Mouse (Mus musculus) limb, embryonic 11.5 days (tissue): ENCODE results near the gene C2cd2. TPM values are rescaled to one million over a fixed set of nuclear protein-coding genes. Genes with fewer than 3 reads are reported as not detected.

Source experiments
- ATAC-seq: fragments of 200-750 bp; cut with Nextera tagmentation; 2 replicates; pipeline ENCODE4 v1.8.0; 2017; ENCODE audit warnings: low read depth; ENCODE audit not compliant: insufficient number of reproducible peaks, low FRiP score, low TSS enrichment
- DNase-seq: peaks from one replicate; pipeline ENCODE4 v3.0.0-alpha.2; 2015; ENCODE audit warnings: low spot score
- H3K27ac ChIP-seq: fragments of 300-500 bp; sonication (generic); replicated peaks from 2 replicates; pipeline ENCODE4 v1.5.1; 2014; ENCODE audit warnings: low read depth, mild to moderate bottlenecking, low read length
- H3K27me3 ChIP-seq: fragments of 300-500 bp; sonication (generic); 2 replicates; pipeline ENCODE4 v1.6.1; 2014; ENCODE audit warnings: mild to moderate bottlenecking, low read length, mixed read lengths; ENCODE audit not compliant: control insufficient read depth, insufficient read depth
- H3K36me3 ChIP-seq: fragments of 300-500 bp; sonication (generic); 2 replicates; pipeline ENCODE4 v1.6.1; 2014; ENCODE audit warnings: mild to moderate bottlenecking, low read length, moderate library complexity, mixed read lengths; ENCODE audit not compliant: control insufficient read depth, insufficient read depth
- H3K4me1 ChIP-seq: fragments of 300-500 bp; sonication (generic); 2 replicates; pipeline ENCODE4 v1.6.1; 2014; ENCODE audit warnings: low read length, mixed read lengths; ENCODE audit not compliant: control insufficient read depth, insufficient read depth
- H3K4me2 ChIP-seq: fragments of 300-500 bp; sonication (generic); 2 replicates; pipeline ENCODE4 v1.6.1; 2014; ENCODE audit warnings: low read depth, mild to moderate bottlenecking, moderate library complexity; ENCODE audit not compliant: severe bottlenecking
- H3K4me3 ChIP-seq: fragments of 300-500 bp; sonication (generic); 2 replicates; pipeline ENCODE4 v1.5.1; 2014; ENCODE audit warnings: low read depth, low read length
- H3K9ac ChIP-seq: fragments of 300-500 bp; sonication (generic); 2 replicates; pipeline ENCODE4 v1.6.1; 2014; ENCODE audit warnings: mild to moderate bottlenecking, low read length
- H3K9me3 ChIP-seq: fragments of 300-500 bp; sonication (generic); 2 replicates; pipeline ENCODE4 v1.6.1; 2016; ENCODE audit warnings: low read length; ENCODE audit not compliant: control insufficient read depth
- WGBS: fragments of 180-500 bp; shearing (Covaris S2); extraction: QIAGEN DNeasy Blood & Tissue Kit; methylation state at CpG from one replicate; pipeline ENCODE4 v1.1.7; 2014; 5-methylcytosine and 5-hydroxymethylcytosine counted together
- polyA plus RNA-seq: library from polyadenylated mRNA; unstranded; fragments of >200 nt; fragmentation: Nextera tagmentation; extraction: Ambion mirVana; gene quantifications from 2 replicates; pipeline ENCODE4 v1.2.1, GENCODE M21; 2014

The C2cd2 gene
- polyA plus RNA-seq, 1 experiment from 2014 or later: 13.4 TPM

DNA sequence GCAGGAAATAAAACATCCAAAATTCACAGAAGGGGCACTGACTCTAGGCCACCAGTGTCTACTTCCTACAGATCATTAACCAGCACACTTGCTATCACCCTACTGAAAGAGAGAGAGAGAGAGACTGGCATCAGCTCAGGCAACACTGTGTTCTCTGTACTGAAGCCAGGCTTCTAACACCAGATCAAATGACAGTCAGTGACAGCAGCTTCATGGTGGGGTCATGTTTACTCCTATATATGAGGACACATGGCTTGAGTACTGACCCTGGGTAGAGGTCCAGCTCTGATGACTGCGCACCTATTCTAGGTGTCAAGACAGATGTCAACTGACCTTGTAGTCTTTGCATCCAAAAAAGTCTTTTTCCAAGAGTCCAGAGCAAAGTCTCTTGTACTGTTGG is 41.8 kb downstream of the C2cd2 start:
- DNase-seq (no peak), ATAC-seq (no peak)
- Histone ChIP-seq H3K36me3 (no peaks in the 10 kb centered on the region), H3K9ac (no peak overlapping the region), H3K27ac (no peak overlapping the region), H3K4me2 (no peak overlapping the region), H3K9me3 (no peaks in the 10 kb centered on the region), H3K27me3 (no peaks in the 10 kb centered on the region), H3K4me3 (no peak overlapping the region), H3K4me1 (no peaks in the 10 kb centered on the region)
- WGBS: 100% methylated on average over 1 of the region's 1 CpGs

DNA sequence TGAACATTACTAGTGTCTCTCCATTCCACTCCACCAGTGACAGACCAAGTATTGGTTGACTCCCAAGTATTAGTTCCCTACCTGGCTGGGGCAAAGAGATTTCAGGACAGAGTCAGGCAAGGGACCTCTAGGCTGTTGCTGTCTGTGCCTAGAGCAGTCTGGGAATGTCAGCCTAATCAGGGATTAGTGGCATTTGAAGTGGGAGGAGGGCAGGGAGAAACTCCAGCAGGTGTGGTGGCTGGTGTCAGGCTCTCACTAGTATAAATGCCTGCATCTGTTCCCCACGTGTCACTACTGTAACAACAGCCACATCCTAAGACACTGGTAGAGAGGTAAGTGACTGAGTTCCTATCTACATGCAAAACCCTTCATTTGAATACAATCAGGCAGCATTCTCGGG is 42.6 kb downstream of the C2cd2 start:
- no peak for DNase-seq
- Histone ChIP-seq H3K9me3 (no peaks in the 10 kb centered on the region), H3K27me3 (no peaks in the 10 kb centered on the region), H3K4me3 (no peak overlapping the region), H3K4me1 (no peaks in the 10 kb centered on the region), H3K9ac (no peak overlapping the region), H3K27ac (no peak overlapping the region), H3K36me3 (no peaks in the 10 kb centered on the region), H3K4me2 (no peak overlapping the region)
- ATAC-seq: no peak
- 38% methylated on average over 2 of the region's 2 CpGs for WGBS

DNA sequence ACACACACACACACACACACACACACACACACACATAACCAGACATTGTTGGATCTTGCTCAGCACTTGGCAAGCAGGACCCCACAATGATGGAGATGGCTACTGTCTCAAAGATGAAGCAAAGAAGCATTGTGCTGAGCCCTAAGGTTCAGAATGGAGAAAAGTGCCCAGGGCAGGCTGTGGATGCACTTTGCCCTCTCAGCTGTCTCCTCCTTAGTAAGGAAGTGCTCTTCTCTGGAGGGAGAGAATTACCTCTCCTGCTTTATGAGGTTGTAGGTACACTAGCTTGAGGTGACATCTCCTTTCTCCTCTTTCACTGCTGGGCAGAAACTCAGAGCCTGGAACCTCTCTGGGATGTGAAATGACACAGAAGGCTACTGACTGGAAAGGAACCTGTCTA is 49.5 kb downstream of the C2cd2 start:
- no peak for ATAC-seq
- Histone ChIP-seq H3K4me1 (no peaks in the 10 kb centered on the region), H3K27me3 (no peaks in the 10 kb centered on the region), H3K4me3 (no peak overlapping the region), H3K9ac (no peak overlapping the region), H3K4me2 (no peak overlapping the region), H3K27ac (no peak overlapping the region), H3K36me3 (no peaks in the 10 kb centered on the region), H3K9me3 (no peaks in the 10 kb centered on the region)
- DNase-seq: no peak

DNA sequence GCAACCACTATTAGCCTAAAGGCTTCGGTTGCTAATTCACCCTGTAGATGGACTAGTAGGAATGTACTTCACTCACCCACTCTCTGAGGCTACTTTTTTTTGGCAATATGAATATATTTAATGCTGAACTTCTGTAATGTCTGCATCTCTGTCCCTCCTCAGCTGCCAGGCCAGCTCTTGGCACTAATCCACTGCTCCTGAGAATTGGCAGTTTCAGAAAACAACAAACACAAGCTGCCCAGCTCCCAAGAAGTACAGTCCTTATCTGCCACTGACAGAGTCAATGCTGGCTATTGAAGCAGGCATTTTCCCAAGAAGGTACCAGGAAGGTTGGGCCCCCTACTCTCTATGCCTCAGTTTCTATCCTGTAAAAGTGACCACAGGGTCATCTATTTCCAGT is 53.0 kb downstream of the C2cd2 start:
- Histone ChIP-seq H3K4me1 (no peaks in the 10 kb centered on the region), H3K9ac (no peak overlapping the region), H3K4me3 (no peak overlapping the region), H3K4me2 (no peak overlapping the region), H3K36me3 (no peaks in the 10 kb centered on the region), H3K9me3 (no peaks in the 10 kb centered on the region), H3K27me3 (no peaks in the 10 kb centered on the region), H3K27ac (no peak overlapping the region)
- DNase-seq: no peak
- 96% methylated on average over 1 of the region's 1 CpGs for WGBS
- no peak for ATAC-seq

DNA sequence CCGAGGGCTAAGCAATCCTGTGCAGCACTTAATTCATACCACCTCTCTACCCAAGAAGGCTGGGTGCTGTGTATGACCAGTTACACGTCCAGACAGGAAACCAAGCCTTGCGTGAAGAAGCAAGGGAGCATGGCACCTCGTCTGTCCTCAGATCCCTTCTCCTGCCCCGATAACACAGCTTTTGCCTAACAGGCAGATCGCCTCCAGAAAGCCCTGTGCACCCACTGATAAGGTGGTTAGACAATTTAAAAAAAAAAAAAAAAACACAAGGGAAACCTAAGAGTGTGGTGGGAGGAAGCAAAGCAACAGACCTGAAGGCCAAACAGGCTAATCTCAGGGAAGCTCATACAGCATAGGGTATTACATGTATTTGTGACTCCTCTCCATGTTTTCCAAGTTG is 54.9 kb downstream of the C2cd2 start:
- DNase-seq (no peak), ATAC-seq (no peak)

DNA sequence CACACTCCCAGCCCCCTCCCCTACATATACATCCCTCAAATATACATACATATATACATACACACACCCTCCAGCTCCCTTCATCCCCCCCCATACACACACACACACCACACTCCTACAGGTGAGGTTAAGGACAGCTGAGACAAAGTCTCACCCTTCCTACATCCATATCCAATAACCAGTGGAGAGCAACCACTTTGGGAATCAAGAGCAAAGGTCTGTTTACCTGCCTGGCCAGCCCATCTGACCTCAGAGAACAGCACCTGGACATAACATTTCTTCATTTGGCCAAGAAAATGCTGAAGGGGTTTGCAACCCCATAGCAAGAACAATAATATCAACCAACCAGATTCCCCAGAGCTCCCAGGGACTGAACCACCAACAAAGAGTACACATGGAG is 56.1 kb downstream of the C2cd2 start:
- H3K4me2 ChIP-seq: no peak overlapping the region
- ATAC-seq: no peak
- H3K9ac ChIP-seq: no peak overlapping the region
- H3K9me3 ChIP-seq: no peaks in the 10 kb centered on the region
- no peaks in the 10 kb centered on the region for H3K27me3 ChIP-seq
- H3K4me3 ChIP-seq: no peak overlapping the region
- H3K4me1 ChIP-seq: no peaks in the 10 kb centered on the region
- H3K36me3 ChIP-seq: no peaks in the 10 kb centered on the region
- no peak overlapping the region for H3K27ac ChIP-seq
- DNase-seq: no peak

More for the DNA sequence above, 54.9 kb downstream of the C2cd2 start:
- Histone ChIP-seq H3K4me3 (no peak overlapping the region), H3K27ac (no peak overlapping the region), H3K4me1 (no peaks in the 10 kb centered on the region), H3K27me3 (no peaks in the 10 kb centered on the region), H3K9me3 (no peaks in the 10 kb centered on the region), H3K9ac (no peak overlapping the region), H3K4me2 (no peak overlapping the region), H3K36me3 (no peaks in the 10 kb centered on the region)
- 84% methylated on average over 6 of the region's 6 CpGs for WGBS

DNA sequence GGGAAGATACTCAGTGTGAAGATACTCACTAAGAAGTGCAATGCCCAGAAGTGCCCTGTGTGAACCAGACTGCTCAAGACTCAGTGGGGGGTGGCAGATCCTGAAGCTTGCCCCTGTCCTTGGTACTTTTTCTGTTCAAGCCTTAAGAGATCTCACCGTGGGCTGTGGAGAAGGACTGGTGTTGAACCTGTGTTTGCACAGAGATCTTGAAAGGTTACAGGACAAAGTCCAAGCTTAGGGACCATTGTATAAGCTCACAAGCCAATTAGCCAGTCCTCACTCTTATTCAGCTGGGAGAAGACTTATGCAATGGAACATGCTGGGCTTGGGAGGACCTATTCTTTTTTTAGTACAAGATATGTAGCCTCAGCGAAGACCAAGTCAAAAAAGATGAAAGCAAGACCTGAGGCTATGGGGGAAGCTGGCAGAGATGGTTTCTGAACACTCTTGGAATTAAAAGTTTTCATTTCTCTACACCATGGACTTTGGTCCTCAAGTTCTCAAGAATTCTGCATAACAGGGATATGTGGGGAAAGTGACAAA is 56.9 kb downstream of the C2cd2 start:
- H3K27me3 ChIP-seq: no peaks in the 10 kb centered on the region
- H3K36me3 ChIP-seq: no peaks in the 10 kb centered on the region
- DNase-seq: no peak
- H3K4me2 ChIP-seq: no peak overlapping the region
- H3K9me3 ChIP-seq: no peaks in the 10 kb centered on the region
- no peaks in the 10 kb centered on the region for H3K4me1 ChIP-seq
- H3K27ac ChIP-seq: no peak overlapping the region
- no peak overlapping the region for H3K9ac ChIP-seq
- ATAC-seq: no peak
- no peak overlapping the region for H3K4me3 ChIP-seq
- 74% methylated on average over 2 of the region's 2 CpGs for WGBS

DNA sequence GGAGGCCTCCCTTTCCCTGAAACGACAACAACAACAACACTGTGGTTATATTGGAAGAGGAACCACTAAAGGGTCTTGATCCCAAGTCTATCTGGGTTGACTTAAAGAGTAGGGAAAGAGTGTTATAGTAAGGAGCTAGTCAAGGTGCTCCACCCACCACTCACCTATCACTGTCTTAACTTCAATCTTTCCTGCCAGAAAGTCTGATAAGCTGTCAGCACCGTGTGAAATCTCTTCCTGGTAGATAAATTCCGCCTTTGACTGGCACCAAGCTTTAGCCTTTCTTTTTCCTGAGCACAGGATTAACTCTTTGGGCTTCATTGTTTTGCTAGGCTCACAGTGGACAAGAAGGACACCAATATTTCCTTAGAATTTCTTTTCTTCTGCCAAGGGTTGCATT is 58.4 kb downstream of the C2cd2 start:
- H3K36me3 ChIP-seq: no peaks in the 10 kb centered on the region
- H3K27ac ChIP-seq: no peak overlapping the region
- no peaks in the 10 kb centered on the region for H3K4me1 ChIP-seq
- no peak overlapping the region for H3K4me2 ChIP-seq
- H3K4me3 ChIP-seq: no peak overlapping the region
- H3K9ac ChIP-seq: no peak overlapping the region
- DNase-seq (no peak), ATAC-seq (no peak)
- no peaks in the 10 kb centered on the region for H3K9me3 ChIP-seq
- no peaks in the 10 kb centered on the region for H3K27me3 ChIP-seq
- 77% methylated on average over 3 of the region's 3 CpGs for WGBS

DNA sequence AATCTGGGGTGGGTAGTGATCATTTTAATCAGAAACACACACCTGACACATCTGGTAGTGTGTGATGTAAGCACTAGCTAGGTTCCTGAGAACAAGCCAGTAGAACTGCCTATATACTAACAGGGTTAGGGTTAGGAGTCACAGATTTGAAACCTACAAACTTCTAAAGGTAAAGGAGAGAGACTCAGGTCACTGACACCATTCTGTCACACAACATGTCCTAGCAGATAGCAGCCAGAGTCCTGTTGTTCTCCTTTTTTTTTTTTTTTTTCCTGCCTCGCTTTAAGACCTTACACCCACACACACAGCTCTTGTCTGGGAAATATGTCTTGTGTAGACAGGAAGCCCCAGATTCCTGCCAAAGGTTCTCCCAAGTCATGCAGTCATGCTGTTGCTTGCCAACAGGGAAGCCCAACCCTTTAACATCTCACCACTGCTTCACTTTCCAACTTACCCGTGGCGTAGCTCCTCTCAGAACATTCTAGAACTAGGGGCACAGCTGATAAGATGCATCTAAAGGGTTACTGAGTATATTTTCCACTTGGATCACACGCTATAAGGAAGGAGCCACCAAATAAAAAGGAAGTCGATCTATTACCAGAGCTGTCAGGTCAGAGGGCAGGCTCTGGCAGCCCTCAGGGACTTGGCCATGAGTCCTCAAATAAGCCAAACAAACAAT is 64.9 kb downstream of the C2cd2 start:
- no peaks in the 10 kb centered on the region for H3K27me3 ChIP-seq
- WGBS: 86% methylated on average over 5 of the region's 5 CpGs
- no peak overlapping the region for H3K4me3 ChIP-seq
- DNase-seq (no peak), ATAC-seq (no peak)
- H3K4me1 ChIP-seq: no peaks in the 10 kb centered on the region
- no peak overlapping the region for H3K27ac ChIP-seq
- no peak overlapping the region for H3K9ac ChIP-seq
- H3K4me2 ChIP-seq: no peak overlapping the region
- no peaks in the 10 kb centered on the region for H3K36me3 ChIP-seq
- H3K9me3 ChIP-seq: no peaks in the 10 kb centered on the region
